Mouse (Mus musculus) frontal cortex, postnatal 36 days (tissue): ENCODE data around the gene Exd2.
"Not testable (repeated sequence)": the region's sequence is repeated elsewhere in the genome, so short reads cannot be mapped to it uniquely, and the experiment has no call there.

Source experiments
- DNase-seq, 2 experiments: peaks; one replicate each; pipeline ENCODE4 v3.0.0; 2022; ENCODE audit warnings: low spot score in 2 of 2

Exd2 gene

DNA sequence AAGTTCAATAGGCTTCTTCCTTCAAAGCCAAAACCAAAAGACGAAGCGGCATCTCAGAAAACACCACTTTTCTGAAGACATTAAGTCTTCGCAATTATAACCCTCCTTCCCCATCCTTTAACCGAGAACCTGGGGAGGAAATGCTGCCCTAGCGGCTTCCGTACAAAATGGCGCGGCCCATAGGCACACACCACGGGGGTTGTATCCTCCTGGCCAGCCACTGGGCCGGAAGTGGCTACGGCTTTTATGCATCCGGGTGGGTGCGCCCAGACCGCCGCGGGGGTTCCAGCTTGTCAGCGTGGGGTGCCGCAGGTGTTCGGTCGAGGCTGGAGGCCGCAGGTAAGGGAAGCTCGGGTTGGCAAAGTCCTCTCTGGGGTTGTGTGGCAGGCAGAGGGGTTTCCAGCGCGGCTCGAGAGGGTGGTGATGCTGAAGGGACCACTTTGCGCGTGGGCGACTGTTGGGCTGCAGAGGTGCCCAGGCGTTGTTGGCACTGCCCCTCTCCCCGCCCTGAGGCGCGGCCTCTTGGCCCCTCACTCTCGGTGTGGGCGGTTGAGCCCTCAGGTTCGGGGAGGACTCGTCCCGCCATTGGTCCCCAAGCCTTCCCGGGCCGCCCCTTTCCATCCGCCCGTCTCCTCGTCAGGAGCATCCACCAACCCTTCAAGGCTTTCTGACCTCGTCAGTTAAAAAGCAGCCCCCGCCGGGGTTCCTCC lies at the start of gene Exd2:
TSS of gene Exd2 (plus strand) at position 154 of the 710 bp plus-strand sequence.
- DNase-seq: peak; percentile 89 to 91

DNA sequence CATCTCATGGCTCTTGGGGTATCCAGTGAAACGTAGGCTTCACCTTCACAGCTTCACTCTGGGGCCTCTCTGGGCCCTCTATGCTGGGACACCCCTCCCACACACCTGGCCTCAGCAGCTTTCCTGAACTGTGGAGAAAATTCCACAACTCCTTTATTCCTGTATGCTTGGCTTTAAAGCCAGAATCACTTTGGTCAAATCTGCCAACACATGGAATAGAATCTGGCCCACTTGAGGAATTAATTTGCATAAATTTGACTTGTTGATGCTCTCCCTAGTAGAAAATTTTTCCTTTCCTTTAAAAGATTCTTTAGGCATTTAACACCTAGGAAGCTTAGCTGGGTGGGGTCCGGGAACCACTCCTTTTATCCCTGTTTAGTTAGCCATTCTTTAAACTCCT lies 47.8 kb upstream of the Exd2 start:
- DNase-seq: no peak

DNA sequence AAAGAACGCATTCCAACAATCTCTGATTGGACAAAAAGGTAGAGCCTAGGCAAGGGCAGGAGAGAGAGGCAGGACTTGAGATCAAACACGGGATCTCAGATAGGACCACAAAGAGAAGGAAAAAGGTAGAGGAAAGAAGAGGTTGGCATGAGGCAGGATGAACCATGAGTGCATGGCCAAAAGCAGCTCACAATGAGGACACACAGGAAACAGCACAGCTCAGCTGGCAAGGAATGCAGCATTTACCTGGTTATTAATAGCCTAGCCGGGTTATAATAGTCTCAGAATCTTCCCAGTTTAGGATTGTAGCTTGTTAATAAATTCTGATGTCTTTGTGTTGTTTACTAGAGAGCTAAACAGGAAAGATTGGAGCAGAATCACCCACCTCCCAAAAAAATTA lies 35.2 kb upstream of the Exd2 start:
- DNase-seq: no peak

DNA sequence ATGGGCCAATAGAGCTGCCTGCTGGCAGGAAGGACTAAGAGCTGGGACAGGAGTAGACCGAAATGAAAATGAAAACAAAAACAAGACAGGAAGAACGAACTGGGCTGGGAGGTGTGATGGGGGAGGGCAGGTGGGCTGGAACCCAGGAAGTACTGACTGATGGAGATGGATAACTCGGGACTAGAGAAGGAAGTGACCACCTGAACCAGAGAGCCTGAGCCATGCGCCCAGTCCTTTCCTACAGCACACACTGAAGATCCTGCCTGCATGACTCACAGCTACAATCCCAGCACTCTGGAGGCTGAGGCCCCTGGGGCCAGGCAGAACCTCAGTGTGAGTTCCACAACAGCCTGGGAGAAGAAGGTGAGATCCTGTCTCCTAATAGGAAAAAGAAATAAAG lies 29.6 kb upstream of the Exd2 start:
- no peak for DNase-seq

DNA sequence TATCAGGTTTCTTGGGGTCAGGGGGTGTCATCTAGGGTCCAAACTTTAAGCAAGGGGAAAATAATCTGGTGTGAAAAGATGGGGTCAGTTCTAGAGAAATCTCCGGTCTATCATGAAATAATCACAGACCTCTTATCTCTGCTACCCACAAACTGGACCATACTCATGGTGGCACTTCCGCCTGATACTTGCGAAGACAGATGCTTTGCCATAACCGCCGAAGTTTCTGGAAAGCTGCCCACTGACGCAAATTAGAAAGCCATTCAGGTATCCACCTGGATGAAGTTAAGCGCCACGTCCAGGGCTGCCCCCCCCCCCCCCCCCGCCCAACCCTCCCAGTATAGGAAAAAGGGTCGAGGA lies 28.3 kb upstream of the Exd2 start:
- DNase-seq: no peak

DNA sequence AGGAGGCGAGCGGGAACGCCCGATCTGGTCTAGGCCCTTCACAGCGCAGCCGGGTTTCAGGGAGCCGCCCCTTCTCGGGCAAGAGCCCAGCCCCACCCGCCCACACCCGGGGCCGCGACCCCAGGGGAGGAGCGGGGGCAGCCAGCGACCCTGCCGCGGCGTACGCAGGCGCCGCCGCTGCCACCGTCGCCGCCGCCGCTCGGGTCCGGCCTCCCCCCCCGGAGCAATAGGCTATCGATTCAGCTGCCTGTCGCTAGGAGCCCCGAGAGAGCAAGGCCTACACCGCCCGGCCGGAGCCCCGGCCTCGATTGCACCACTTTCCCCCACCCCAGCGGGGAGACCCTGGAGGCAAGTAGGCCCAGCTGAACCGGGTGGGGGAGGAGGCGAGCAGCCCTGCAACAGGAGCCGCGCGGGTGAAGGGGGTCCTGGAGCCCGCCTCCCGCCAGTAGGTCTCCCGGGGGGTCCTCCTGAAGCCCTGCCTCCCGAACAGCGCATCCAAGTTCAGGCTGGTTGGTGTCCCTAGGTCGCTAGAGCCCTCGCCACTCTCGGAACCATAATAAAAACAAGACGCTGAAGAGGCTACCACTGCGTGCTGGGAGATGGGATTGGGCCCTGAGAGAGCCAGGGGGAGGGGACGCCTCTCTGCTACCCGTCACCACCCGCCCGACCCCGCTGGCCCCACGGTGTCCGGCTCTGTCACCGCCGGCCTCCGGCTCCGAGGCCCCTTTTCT lies 27.8 kb upstream of the Exd2 start:
- DNase-seq: peak; percentile 62 to 64

DNA sequence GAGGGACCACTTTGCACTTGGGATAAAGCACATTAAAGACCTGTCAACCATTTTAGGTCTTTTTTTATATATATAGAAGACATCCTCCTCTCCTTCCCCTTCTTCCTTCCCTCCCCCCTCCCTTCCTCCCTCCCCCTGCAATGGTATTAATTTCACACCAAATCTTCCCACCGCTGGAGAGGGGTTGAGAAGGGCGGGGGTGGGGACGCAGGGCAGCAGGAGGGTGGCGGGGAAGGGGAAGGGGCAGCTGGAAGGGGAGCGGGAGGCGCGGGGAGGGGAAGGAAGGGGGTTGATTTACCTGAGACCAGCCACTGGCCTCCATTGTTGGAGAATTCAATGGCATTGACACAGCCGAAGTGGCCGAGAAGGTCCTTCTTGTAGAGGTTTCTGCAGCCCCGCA lies 27.0 kb upstream of the Exd2 start:
- DNase-seq: no peak

DNA sequence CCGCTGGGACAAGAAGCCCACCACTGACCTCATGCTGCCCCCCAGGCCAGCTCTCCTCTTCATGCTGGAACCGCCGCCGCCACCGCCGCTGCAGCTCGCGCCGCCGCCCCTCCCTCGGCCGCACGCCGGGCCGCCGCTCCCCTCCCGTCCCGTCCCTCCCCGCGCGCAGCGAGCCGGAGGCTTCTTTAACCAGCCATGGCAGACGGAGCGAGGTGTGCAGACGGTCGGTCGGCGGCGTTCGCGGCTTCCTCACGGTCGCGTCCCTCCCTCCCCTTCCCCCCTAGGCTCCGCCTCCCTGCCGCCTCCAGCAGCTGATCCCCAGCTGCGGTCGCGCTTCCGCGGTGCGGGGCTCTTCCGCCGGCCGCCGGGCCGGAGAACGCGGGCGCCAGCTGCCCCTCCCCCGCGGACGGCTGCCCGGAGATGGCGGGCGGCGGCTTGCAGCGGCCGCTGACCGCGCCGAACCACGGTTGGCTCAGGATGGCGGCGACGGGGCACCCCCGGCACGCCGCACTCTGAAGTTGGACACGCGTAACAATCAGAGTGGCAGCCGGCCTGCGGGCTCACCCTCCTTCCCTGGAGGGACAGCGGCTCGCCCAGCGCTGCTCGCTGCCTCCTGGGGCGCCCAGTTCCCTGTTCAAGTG lies 26.4 kb upstream of the Exd2 start, which contains the start of gene Dcaf5:
TSS of gene Dcaf5 (minus strand) at position 266 of the 641 bp plus-strand sequence.
- peak; percentile 71 to 75 for DNase-seq

DNA sequence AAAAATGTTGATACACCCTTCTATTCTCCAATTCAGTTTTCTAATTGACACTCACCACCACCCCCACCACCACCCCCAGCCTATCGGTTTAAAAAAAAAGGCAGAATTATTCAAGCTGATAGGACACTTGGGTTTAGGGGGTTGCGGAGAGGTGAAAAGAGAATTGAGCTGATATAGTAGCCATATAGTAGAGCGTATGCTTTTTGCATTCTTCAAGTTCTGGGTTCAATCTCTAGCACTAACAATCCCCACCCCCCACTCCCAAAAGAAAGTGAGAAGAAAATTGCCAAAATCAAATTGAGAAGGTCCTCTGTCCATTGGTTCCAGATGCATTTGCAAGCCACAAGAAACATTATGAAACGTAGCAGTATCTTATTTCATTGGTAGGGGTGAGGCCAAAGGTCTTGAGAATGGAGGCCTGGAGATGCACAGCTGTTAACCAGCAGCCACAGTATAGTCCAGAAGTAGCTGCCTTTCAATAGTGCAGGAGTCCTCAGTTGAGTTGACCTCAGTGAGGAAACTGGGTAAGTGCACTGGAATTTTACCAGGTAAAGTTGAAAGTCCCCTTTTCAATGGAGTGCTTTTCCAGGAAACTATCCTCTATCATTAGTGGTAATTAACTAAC lies 25.7 kb upstream of the Exd2 start:
- DNase-seq: no peak

DNA sequence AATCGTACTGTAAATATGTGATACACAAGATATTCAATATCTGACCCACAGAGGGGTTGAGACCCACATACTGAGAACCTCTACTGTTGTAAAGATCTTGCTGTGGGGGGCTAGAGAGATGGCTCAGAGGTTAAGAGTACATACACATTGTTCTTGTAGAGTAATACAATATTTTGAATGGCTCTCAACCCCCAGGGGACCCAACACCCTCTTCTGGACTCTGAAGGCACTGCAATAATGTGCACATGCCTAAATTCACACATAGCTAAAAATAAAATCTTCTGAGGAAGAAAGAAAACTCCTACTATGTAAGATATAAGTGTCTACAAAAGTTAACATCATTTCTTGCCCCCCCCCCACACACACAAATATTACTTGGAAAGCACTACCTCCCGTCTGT lies 21.9 kb upstream of the Exd2 start:
- no peak for DNase-seq

DNA sequence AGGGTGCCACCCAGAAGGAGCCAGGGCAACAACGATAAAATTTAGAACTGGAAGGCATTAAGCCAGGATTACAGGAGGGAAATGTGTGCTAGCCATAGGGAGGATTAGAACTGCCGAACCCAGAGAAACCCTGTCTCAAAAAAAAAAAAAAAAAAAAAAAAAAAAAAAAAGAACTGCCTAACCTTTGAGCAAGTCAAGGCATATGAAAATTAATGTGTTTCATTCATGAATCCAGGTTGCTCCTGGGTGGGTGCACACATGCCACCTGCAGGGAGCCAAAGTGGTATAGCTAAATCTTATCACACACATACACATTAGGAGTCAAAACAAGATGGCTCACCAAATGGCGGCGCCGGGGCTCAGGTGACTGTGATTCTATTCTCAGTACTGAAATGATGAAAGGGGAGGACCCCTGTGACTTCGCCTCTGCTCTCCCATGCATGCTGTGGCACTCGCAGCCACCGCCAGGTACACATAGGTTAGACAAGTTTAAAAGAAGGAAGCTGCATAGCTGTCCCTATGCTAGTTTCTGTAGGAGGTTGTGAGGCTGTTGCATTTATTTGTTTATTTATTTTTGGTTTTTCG lies 18.3 kb upstream of the Exd2 start:
- no peak for DNase-seq

DNA sequence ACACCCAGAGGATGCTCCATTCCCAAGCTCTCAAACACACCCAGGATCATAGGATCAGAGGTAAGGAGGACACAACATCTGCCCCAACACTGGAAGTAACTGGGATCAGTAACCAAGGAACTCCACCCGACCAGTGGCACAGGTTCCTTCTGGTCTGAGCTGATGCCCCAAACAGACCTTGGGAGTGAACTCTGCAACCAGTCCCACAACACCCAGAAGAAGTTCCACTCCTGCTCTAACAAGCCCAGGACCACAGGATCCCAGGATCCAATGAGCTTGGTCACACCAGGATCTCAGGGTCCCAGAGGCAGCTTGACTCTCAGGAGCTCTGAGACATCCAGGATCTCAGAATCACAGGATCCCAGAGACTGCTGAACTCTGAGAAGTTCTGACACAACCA lies 9.4 kb upstream of the Exd2 start:
- no peak for DNase-seq

DNA sequence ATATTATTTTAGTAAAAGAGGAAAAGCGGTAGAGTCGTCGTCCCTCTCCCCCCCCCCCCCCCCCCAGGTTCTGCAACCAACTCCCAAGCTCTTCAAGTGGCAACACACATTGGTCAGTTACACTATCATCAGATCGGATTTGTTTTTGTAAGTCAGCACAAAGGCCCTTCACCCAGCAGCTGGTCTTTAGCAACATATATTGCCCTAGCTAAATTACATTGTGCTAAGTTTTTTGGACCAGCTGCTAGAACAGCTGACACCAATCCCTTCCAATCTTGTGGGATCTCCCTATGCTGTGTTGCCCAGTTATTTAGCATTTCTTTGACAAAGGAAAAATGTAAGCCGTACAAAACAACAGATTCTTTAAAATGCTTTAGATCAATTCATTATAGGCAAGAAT lies 4.9 kb upstream of the Exd2 start:
- no peak for DNase-seq

DNA sequence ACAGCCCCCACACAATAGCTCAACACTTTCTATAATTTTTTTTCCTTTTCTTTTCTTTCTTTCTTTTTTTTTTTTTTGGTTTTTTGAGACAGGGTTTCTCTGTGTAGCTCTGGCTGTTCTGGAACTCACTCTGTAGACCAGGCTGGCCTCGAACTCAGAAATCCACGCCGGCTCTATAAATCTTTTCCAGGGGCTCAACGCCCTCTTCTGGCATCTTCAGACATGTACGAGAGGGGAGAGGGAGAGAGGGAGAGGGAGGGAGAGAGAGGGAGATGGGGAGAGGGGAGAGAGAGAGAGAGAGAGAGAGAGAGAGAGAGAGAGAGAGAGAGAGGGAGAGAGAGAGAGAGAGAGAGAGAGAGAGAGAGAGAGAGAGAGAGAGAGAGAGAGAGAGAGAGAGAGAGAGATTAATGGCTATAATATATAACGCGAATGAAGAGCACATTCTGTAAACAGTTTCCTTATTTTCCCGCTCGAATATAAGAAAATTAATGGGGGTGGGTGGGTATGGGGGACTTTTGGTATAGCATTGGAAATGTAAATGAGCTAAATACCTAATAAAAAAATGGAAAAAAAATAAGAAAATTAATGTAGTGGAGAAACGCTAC lies 501 bp upstream of the Exd2 start:
- DNase-seq: not testable (repeated sequence)

DNA sequence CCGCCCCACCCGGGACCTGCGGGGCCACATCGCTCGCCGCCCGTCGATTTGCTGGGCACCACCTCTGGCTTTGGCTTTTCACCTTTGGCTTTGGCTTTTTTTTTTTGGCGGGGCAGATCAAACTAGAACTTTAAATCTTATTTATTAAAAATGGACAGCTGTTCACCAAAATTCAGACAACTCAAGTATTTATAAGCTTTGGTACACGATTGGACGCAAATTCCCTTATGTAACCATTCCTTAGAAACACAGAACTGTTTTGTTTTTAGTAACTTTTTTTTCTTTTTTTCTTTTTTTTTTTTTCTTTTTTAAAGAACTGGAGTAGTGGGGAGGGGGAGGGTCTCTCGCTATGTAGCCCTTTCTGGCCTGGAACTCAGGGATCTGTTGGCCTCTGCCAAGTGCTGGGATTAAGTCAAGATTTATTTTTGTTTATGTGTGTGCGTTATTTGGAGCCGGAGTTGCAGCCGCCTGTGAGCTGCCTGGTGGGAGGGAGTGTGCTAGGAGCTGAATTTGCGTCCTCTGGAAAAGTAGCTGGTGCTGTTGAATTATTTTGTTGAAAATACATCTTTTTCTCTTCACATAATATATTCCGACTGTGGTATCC lies 873 bp downstream of the Exd2 start:
- peak in 1 of 2 experiments; percentile 15 for DNase-seq

DNA sequence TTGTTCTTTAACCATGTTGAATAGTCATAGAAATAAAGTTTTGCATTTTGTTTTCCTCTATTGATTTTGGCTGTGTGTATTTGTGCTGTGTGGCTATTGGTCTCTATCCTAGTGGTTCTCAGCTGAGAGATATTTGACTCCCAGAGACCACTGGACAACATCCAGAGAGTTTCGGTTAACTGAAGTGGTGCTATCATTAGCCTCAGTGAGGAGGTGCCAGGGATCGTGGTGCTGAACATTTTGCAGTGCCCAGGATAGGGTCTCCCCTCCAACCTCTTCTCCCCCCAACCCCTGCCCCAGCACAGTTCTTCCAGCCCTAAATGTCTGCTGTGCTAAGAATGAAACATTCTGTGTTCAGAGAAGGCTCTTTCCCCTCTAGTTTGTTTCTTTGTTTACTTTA lies 7.3 kb downstream of the Exd2 start:
- no peak for DNase-seq

DNA sequence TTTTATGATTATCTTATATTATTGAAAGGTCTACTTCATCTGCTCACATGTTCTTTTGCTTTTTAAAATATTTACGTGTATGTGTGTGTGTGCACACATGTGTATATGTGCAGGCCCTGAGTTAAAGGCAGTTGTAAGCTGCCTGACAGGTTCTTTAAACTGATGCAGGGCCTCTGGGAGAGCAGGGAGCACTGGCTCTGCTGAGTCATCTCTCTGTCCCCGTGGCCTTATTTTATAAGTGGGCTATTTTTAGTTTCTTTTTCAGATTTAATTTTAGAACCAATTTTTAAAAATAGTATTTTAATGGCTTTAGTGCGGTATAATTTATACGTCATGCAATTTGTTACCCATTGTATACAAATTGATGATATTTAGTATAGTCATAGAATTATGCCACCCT lies 9.0 kb downstream of the Exd2 start:
- DNase-seq: no peak

DNA sequence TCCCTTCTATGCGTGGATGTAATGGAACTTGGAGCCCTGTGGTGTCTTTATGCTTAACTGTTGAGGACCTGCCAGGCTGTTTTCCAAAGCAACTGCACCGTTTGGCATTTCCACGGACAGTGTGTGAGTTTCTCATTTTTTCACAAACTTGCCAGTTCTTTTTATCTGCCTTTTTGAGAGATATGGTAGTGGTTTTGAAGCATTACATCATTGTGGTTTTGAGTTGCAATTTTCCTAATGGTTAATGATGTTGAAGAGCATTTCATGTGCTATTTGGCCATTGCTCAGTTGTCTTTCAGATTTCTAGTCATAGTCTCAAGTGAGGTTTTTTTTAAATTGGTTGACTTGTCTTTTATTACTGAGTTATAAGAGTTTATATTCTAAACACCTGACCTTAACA lies 10.8 kb downstream of the Exd2 start:
- DNase-seq: no peak

DNA sequence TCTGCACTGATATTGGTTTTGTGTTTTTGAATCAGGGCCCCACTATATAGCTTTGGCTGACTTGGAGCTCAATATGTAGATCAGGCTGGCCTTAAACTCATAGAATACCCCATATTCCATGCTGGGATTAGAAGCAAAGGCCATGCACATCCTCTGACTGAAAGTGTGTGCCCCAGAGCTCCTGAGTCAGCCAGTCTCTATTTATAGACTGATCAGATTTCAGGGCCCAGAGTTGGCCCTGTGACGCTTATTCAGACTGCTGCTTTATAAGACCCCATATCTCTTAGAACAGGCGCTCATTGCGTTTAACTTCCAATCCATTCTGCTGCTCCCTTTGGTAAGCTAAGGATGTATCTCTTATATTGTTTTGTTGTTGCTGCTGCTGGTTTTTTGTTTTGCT lies 17.1 kb downstream of the Exd2 start:
- DNase-seq: no peak

DNA sequence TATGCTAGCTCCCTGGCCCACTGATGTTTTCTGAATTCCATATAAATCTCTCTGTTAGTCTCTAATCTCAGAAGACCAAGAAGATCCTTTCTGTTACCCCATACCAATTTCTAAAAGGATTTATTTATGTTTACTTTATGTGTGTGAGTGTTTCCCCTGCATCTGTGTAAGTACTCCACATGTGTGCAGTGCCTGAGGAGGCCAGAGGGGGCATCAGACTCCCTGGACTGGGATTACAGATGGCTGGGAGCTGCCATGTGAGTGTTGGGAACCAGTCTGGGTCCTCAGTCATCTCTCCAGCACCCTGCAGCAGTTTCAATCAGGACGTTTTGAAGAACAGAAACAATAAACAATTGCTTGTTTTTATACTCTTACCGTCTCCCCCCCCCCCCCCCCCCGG lies 20.5 kb downstream of the Exd2 start:
- no peak for DNase-seq

DNA sequence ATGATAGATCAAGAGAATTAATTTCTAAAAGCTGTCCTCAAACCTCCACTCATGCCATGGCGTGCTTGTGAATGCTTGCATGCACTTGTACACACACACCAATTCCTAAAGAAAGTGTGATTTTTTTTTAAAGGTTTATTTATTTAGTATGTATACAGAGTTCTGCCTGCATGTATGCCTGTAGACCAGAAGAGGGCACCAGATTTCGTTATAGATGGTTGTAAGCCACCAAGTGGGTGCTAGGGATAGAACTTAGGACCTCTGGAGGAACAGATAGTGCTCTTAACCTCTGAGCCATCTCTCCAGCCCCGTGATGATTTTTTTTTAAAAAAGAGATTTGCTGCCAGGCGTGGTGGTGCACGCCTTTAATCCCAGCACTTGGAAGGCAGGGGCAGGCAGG lies 30.4 kb downstream of the Exd2 start:
- no peak for DNase-seq
